Mouse (Mus musculus): ENCODE data around the gene Tmtc2. TPM values are rescaled to one million over a fixed set of nuclear protein-coding genes. Genes with fewer than 3 reads are reported as not detected.

Gene Tmtc2
- polyA plus RNA-seq, 1 experiment: 1.4 TPM

GRCm38 (mm10) chr10:105364480-105364879 lies 209.8 kb downstream of the Tmtc2 start:
- Histone ChIP-seq H3K27ac (ENCODE audit: control insufficient read depth, insufficient read depth, low read length) (no peak overlapping the region), H3K27me3 (ENCODE audit: control insufficient read depth, insufficient read depth, low read length) (no peaks in the 10 kb centered on the region), H3K4me1 (replicated peaks; ENCODE audit: control insufficient read depth, insufficient read depth, low read length) (no peaks in the 10 kb centered on the region), H3K4me3 (ENCODE audit: control insufficient read depth, insufficient read depth, low read length) (no peak overlapping the region), H3K36me3 (ENCODE audit: control insufficient read depth, insufficient read depth, low read length) (no peaks in the 10 kb centered on the region)
- no peak for DNase-seq
- TF ChIP-seq CTCF (IDR thresholded peaks at IDR 0.05; ENCODE audit: borderline replicate concordance, control insufficient read depth, extremely low read depth, insufficient read depth, low read length, poor library complexity): no peak
- 89% methylated on average over 3 of the region's 3 CpGs for WGBS

DNA sequence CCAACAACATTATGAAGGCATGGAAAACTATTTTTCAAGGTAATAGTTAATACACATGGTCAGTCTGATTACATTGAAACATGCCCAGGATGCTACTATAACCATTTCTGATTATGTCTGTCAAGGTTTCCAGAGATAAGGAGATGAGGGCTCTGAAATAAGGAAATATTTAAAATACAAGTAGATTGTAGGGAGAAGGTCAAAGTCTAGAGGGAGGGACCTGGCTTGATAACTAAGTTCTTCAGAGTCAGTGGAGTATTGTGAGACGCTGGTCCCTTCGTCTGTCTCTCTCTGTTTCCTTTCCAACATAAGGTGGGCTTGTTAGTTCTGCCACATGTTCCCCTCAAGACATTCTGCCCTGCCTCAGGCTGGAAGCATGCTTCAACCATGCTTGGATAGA lies 223.9 kb downstream of the Tmtc2 start:
- DNase-seq: no peak
- Histone ChIP-seq H3K27me3 (ENCODE audit: control insufficient read depth, insufficient read depth, low read length) (no peaks in the 10 kb centered on the region), H3K36me3 (ENCODE audit: control insufficient read depth, insufficient read depth, low read length) (no peaks in the 10 kb centered on the region), H3K4me3 (ENCODE audit: control insufficient read depth, insufficient read depth, low read length) (no peak overlapping the region), H3K27ac (ENCODE audit: control insufficient read depth, insufficient read depth, low read length) (no peak overlapping the region), H3K4me1 (replicated peaks; ENCODE audit: control insufficient read depth, insufficient read depth, low read length) (no peaks in the 10 kb centered on the region)
- TF ChIP-seq CTCF (IDR thresholded peaks at IDR 0.05; ENCODE audit: borderline replicate concordance, control insufficient read depth, extremely low read depth, insufficient read depth, low read length, poor library complexity) (no peak), POLR2A (IDR thresholded peaks at IDR 0.05; ENCODE audit: control insufficient read depth, extremely low read depth, insufficient read depth, low read length, poor library complexity) (no peak)
- WGBS: 97% methylated on average over 2 of the region's 2 CpGs

GRCm38 (mm10) chr10:105345920-105346319 lies 228.3 kb downstream of the Tmtc2 start:
- TF ChIP-seq POLR2A (IDR thresholded peaks at IDR 0.05; ENCODE audit: control insufficient read depth, extremely low read depth, insufficient read depth, low read length, poor library complexity) (no peak), CTCF (IDR thresholded peaks at IDR 0.05; ENCODE audit: borderline replicate concordance, control insufficient read depth, extremely low read depth, insufficient read depth, low read length, poor library complexity) (no peak)
- Histone ChIP-seq H3K4me1 (replicated peaks; ENCODE audit: control insufficient read depth, insufficient read depth, low read length) (no peaks in the 10 kb centered on the region), H3K36me3 (ENCODE audit: control insufficient read depth, insufficient read depth, low read length) (no peaks in the 10 kb centered on the region), H3K27me3 (ENCODE audit: control insufficient read depth, insufficient read depth, low read length) (no peaks in the 10 kb centered on the region), H3K4me3 (ENCODE audit: control insufficient read depth, insufficient read depth, low read length) (no peak overlapping the region), H3K27ac (ENCODE audit: control insufficient read depth, insufficient read depth, low read length) (no peak overlapping the region)
- WGBS: 97% methylated on average over 3 of the region's 3 CpGs
- no peak for DNase-seq

DNA sequence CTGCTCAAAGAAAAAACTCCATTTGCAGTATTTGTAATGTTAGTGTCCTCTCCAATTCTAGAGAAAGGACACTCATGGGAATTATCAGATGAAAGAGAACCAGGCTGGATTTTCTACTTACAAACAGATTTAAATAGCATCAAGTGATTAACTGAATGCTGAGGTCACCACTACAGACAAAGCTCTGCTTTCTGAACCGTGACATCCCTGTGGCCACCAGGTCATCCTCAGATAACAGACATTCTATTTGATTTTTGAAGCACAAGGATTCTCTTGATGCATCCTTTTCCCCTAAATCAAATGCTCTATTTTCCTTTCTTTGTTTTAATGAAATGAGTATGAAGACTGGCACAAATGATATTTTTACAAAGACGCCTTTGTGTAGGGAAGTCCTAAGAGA lies 241.4 kb downstream of the Tmtc2 start:
- H3K4me1 ChIP-seq (replicated peaks; ENCODE audit: control insufficient read depth, insufficient read depth, low read length): no peaks in the 10 kb centered on the region
- no peaks in the 10 kb centered on the region for H3K27me3 ChIP-seq (ENCODE audit: control insufficient read depth, insufficient read depth, low read length)
- H3K4me3 ChIP-seq (ENCODE audit: control insufficient read depth, insufficient read depth, low read length): no peak overlapping the region
- H3K27ac ChIP-seq (ENCODE audit: control insufficient read depth, insufficient read depth, low read length): no peak overlapping the region
- 95% methylated on average over 2 of the region's 2 CpGs for WGBS
- DNase-seq: no peak
- H3K36me3 ChIP-seq (ENCODE audit: control insufficient read depth, insufficient read depth, low read length): no peaks in the 10 kb centered on the region
- no peak for TF ChIP-seq CTCF (IDR thresholded peaks at IDR 0.05; ENCODE audit: borderline replicate concordance, control insufficient read depth, extremely low read depth, insufficient read depth, low read length, poor library complexity)
- no peak for TF ChIP-seq POLR2A (IDR thresholded peaks at IDR 0.05; ENCODE audit: control insufficient read depth, extremely low read depth, insufficient read depth, low read length, poor library complexity)

DNA sequence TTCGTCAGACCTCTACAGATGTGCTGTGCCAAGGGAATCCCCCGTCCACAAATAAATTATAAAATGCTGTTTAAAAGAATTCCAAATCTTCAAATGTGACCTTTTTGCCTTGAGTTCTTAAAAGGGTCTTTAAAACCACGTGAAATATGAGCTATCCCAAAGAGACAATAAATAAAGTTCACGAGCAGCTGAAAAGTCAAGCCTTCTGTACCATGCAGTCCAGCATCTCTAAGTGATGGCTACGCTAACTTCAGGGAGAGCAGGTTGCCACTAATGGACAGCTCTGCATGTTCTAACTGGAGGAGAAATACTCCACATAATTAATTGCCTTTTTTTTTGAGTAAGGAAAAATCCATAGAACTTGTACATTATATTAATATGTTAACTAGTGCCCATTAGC lies 243.9 kb downstream of the Tmtc2 start:
- Histone ChIP-seq H3K27me3 (ENCODE audit: control insufficient read depth, insufficient read depth, low read length) (no peaks in the 10 kb centered on the region), H3K4me1 (replicated peaks; ENCODE audit: control insufficient read depth, insufficient read depth, low read length) (no peaks in the 10 kb centered on the region), H3K4me3 (ENCODE audit: control insufficient read depth, insufficient read depth, low read length) (no peak overlapping the region), H3K27ac (ENCODE audit: control insufficient read depth, insufficient read depth, low read length) (no peak overlapping the region), H3K36me3 (ENCODE audit: control insufficient read depth, insufficient read depth, low read length) (no peaks in the 10 kb centered on the region)
- 94% methylated on average over 5 of the region's 5 CpGs for WGBS
- no peak for DNase-seq
- no peak for TF ChIP-seq POLR2A (IDR thresholded peaks at IDR 0.05; ENCODE audit: control insufficient read depth, extremely low read depth, insufficient read depth, low read length, poor library complexity)
- no peak for TF ChIP-seq CTCF (IDR thresholded peaks at IDR 0.05; ENCODE audit: borderline replicate concordance, control insufficient read depth, extremely low read depth, insufficient read depth, low read length, poor library complexity)

GRCm38 (mm10) chr10:105323646-105324192 lies 250.5 kb downstream of the Tmtc2 start:
- Histone ChIP-seq H3K27ac (ENCODE audit: control insufficient read depth, insufficient read depth, low read length) (no peak overlapping the region), H3K36me3 (ENCODE audit: control insufficient read depth, insufficient read depth, low read length) (no peaks in the 10 kb centered on the region), H3K4me3 (ENCODE audit: control insufficient read depth, insufficient read depth, low read length) (no peak overlapping the region), H3K4me1 (replicated peaks; ENCODE audit: control insufficient read depth, insufficient read depth, low read length) (no peaks in the 10 kb centered on the region), H3K27me3 (ENCODE audit: control insufficient read depth, insufficient read depth, low read length) (no peaks in the 10 kb centered on the region)
- no peak for DNase-seq
- WGBS: 93% methylated on average over 4 of the region's 4 CpGs
- TF ChIP-seq POLR2A (IDR thresholded peaks at IDR 0.05; ENCODE audit: control insufficient read depth, extremely low read depth, insufficient read depth, low read length, poor library complexity): no peak
- no peak for TF ChIP-seq CTCF (IDR thresholded peaks at IDR 0.05; ENCODE audit: borderline replicate concordance, control insufficient read depth, extremely low read depth, insufficient read depth, low read length, poor library complexity)
